ENCODE assay signal across 10 mouse cellular contexts in genomic region chr2:128412974-128413373, GRCm38 (mm10).
DNase-seq lines count a peak whose midpoint lies in the region; ATAC-seq and TF ChIP-seq lines count a peak whose summit lies in the region.
"Had no signal": no experiment of that assay in that cellular context is flagged by ENCODE, and none has a peak within 500 bp of the region (broad histone marks: within the 10 kb centered on the region; RNA-seq: fewer than 3 reads in every experiment).

No protein-coding gene starts in this region.

- no peak overlapping the region for H3K9ac ChIP-seq in lung, embryonic 14.5 days
- no peak overlapping the region for H3K9ac ChIP-seq in forebrain, embryonic 14.5 days (ENCODE audit: low read length)
- H3K9ac ChIP-seq: heart, embryonic 15.5 days; lung, embryonic 15.5 days had no signal

- H3K9me3 ChIP-seq in lung, embryonic 14.5 days (ENCODE audit: low read depth, low read length) = no peaks in the 10 kb centered on the region
- H3K9me3 ChIP-seq in forebrain, embryonic 14.5 days (replicated peaks; ENCODE audit: control insufficient read depth, low read length) = no peaks in the 10 kb centered on the region
- H3K9me3 ChIP-seq: heart, embryonic 15.5 days; lung, embryonic 15.5 days had no signal

- no peak for TF ChIP-seq CTCF in lung, embryonic 14.5 days (IDR thresholded peaks at IDR 0.05; ENCODE audit: low read depth)
- TF ChIP-seq CTCF in lung, adult 2 months (IDR thresholded peaks at IDR 0.05; ENCODE audit: insufficient read depth, low read length) = no peak

- H3K36me3 ChIP-seq in lung, embryonic 14.5 days (ENCODE audit: insufficient read depth) = no peaks in the 10 kb centered on the region
- no peaks in the 10 kb centered on the region for H3K36me3 ChIP-seq in forebrain, embryonic 14.5 days (ENCODE audit: control insufficient read depth, insufficient read depth, low read length)
- H3K36me3 ChIP-seq: heart, embryonic 15.5 days; lung, embryonic 15.5 days had no signal

- no peak for TF ChIP-seq POLR2A in lung, adult 2 months (IDR thresholded peaks at IDR 0.05; ENCODE audit: borderline replicate concordance, extremely low read depth, low read depth, low read length)

- intact Hi-C loops in left cerebral cortex, postnatal 25 days (cut with DNase I) = no loop called here

- H3K4me1 ChIP-seq in lung, embryonic 14.5 days (ENCODE audit: insufficient read depth) = 0 out of 2 replicates have a peak, but pooled peaks cover 4% of the 10 kb centered on the region
- no peaks in the 10 kb centered on the region for H3K4me1 ChIP-seq in lung, adult 2 months (ENCODE audit: control insufficient read depth, insufficient read depth, low read length)
- no peaks in the 10 kb centered on the region for H3K4me1 ChIP-seq in forebrain, embryonic 14.5 days (ENCODE audit: control insufficient read depth, insufficient read depth, low read length)

- WGBS in lung, embryonic 14.5 days = 30% methylated on average over 10 of the region's 10 CpGs
- 54% methylated on average over 10 of the region's 10 CpGs for WGBS in lung, adult 2 months
- WGBS in large intestine, adult 2 months = 15% methylated on average over 10 of the region's 10 CpGs
- 59% methylated on average over 10 of the region's 10 CpGs for WGBS in forebrain, embryonic 14.5 days

- H3K27me3 ChIP-seq in lung, embryonic 14.5 days (ENCODE audit: insufficient read depth, low read length) = no peaks in the 10 kb centered on the region
- no peaks in the 10 kb centered on the region for H3K27me3 ChIP-seq in forebrain, embryonic 14.5 days (replicated peaks; ENCODE audit: control insufficient read depth, insufficient read depth, low read length)
- H3K27me3 ChIP-seq: heart, embryonic 15.5 days; lung, embryonic 15.5 days had no signal

- peak; percentile 33; the same call in 1 of the 2 replicates for ATAC-seq in lung, embryonic 14.5 days (ENCODE audit: insufficient read depth)
- ATAC-seq in activated CD4-positive, CD25-positive, alpha-beta regulatory T cell, adult 4 months = peak; percentile 93
- no peak for ATAC-seq in forebrain, embryonic 14.5 days

- H3K27ac ChIP-seq in lung, embryonic 14.5 days (ENCODE audit: low read depth) = no peak overlapping the region
- H3K27ac ChIP-seq in forebrain, embryonic 14.5 days (ENCODE audit: low read depth, low read length) = no peak overlapping the region
- H3K27ac ChIP-seq: heart, embryonic 15.5 days; lung, embryonic 15.5 days had no signal

- no peak overlapping the region for H3K4me3 ChIP-seq in lung, embryonic 14.5 days (ENCODE audit: low read depth, low read length)
- no peak overlapping the region for H3K4me3 ChIP-seq in lung, adult 2 months (replicated peaks; ENCODE audit: extremely low read depth, low read depth, low read length)
- H3K4me3 ChIP-seq in forebrain, embryonic 14.5 days (ENCODE audit: low read depth, low read length) = no peak overlapping the region
- H3K4me3 ChIP-seq: heart, embryonic 15.5 days; lung, embryonic 15.5 days had no signal

- peak; percentile 34 for DNase-seq in lung, embryonic 14.5 days
- DNase-seq in lung, adult 2 months = no peak
- peak; percentile 29 for DNase-seq in large intestine, adult 2 months (ENCODE audit: low read depth, low spot score)
- peak; percentile 66 to 74 for DNase-seq in thymus, postnatal 10 days (ENCODE audit: low spot score in 2 of 2)
- DNase-seq in forebrain, embryonic 14.5 days (ENCODE audit: low spot score) = no peak
- DNase-seq in left cerebral cortex, postnatal 25 days (ENCODE audit: low spot score in 2 of 2) = no peak
- DNase-seq in right cerebral cortex, adult 2 months (ENCODE audit: low spot score in 2 of 2) = no peak

- H3K4me2 ChIP-seq in lung, embryonic 14.5 days = no peak overlapping the region
- no peak overlapping the region for H3K4me2 ChIP-seq in forebrain, embryonic 14.5 days (ENCODE audit: low read length)
- H3K4me2 ChIP-seq: heart, embryonic 15.5 days; lung, embryonic 15.5 days had no signal

Comparison
In these comparisons a context has a peak if more than half of its experiments do, and no peak if none do; other contexts are left out.
1. DNase-seq: peak in lung, embryonic 14.5 days (single experiment), large intestine, adult 2 months (single experiment) and thymus, postnatal 10 days (2 of 2); none in lung, adult 2 months (single experiment), forebrain, embryonic 14.5 days (single experiment), left cerebral cortex, postnatal 25 days (0 of 2) and right cerebral cortex, adult 2 months (0 of 2).